Mouse (Mus musculus) large intestine, adult 2 months (tissue): ENCODE data around the gene Pik3r2. TPM values are rescaled to one million over a fixed set of nuclear protein-coding genes. Genes with fewer than 3 reads are reported as not detected.

ENCODE experiments used
- DNase-seq: peaks from one replicate; pipeline ENCODE4 v3.0.0-alpha.2; 2012; ENCODE audit warnings: low read depth, low spot score
- WGBS: fragments of 180-500 bp; shearing (Covaris S2); methylation state at CpG from one replicate; pipeline ENCODE4 v1.1.7; 2018; 5-methylcytosine and 5-hydroxymethylcytosine counted together
- polyA plus RNA-seq: library from polyadenylated mRNA; depleted of rRNA; stranded (reverse); fragments of >200 nt; gene quantifications from 2 replicates; pipeline ENCODE4 v1.2.3, GENCODE M21; 2012

Gene Pik3r2
- polyA plus RNA-seq, 1 experiment = 82.1 TPM

GRCm38 (mm10) chr8:70802786-70803510 lies 26.4 kb upstream of the Pik3r2 start:
- no peak for DNase-seq
- 42% methylated on average over 11 of the region's 11 CpGs for WGBS

- WGBS = 74% methylated on average over 1 of the region's 1 CpGs
- DNase-seq = no peak
Measured at GRCm38 (mm10) chr8:70801830-70802229, 25.3 kb upstream of the Pik3r2 start.

- WGBS = 42% methylated on average over 15 of the region's 15 CpGs
- no peak for DNase-seq
Measured at GRCm38 (mm10) chr8:70801156-70801555, 24.6 kb upstream of the Pik3r2 start.

DNA sequence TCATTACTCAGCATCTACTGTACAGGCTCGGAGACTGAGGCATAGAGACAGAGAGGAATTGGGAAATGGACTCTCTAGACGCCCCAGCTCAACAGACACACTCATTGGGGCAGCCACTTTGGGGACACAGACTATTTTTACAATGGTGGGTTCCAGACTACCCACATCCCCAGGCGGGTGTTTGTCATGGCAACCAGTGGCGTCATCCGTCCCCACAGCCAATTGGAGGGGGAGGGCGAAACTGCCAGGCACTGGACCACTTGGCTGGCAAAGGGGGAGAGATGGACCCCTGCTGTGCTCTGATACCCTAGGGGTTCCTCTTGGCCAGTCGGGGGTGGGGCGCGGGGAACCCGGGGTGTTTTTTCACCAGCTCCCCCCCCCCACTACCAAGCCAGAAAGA lies 24.1 kb upstream of the Pik3r2 start:
- 69% methylated on average over 10 of the region's 10 CpGs for WGBS
- DNase-seq = no peak

- no peak for DNase-seq
- WGBS = 9% methylated on average over 15 of the region's 15 CpGs
Measured at GRCm38 (mm10) chr8:70798281-70798680, 21.8 kb upstream of the Pik3r2 start.

GRCm38 (mm10) chr8:70797081-70798070 lies 20.9 kb upstream of the Pik3r2 start:
- DNase-seq = peak; percentile 92
- WGBS = under 1% methylated on average over 56 of the region's 57 CpGs

GRCm38 (mm10) chr8:70796403-70797080 lies 20.0 kb upstream of the Pik3r2 start:
- WGBS = 3% methylated on average over 54 of the region's 54 CpGs

GRCm38 (mm10) chr8:70795370-70795769 lies 18.9 kb upstream of the Pik3r2 start:
- no peak for DNase-seq
- 93% methylated on average over 2 of the region's 2 CpGs for WGBS

More at GRCm38 (mm10) chr8:70796403-70797080, 20.0 kb upstream of the Pik3r2 start:
- DNase-seq = no peak

DNA sequence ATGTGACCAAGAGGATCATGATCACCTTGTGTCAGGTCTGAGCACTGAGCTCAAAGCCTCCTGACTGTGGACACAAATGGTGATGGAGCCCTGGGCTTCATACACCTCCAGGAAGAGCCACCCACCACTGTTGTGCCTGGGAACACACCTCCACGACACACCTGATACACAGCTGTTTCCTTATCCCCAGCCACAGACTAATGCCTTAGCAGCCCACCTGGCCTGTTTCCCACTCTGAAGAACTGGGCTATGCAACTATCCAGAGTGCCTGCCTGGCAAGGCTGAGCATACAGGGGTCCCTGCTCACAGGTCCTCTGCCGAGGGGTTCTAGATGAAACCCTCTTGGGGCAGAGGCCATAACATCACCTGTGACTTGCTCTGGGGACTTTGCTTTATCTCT lies 17.7 kb upstream of the Pik3r2 start:
- no peak for DNase-seq
- 89% methylated on average over 2 of the region's 2 CpGs for WGBS

GRCm38 (mm10) chr8:70792700-70793099 lies 16.2 kb upstream of the Pik3r2 start:
- peak; percentile 54 for DNase-seq
- WGBS = 0% methylated on average over 20 of the region's 20 CpGs

DNA sequence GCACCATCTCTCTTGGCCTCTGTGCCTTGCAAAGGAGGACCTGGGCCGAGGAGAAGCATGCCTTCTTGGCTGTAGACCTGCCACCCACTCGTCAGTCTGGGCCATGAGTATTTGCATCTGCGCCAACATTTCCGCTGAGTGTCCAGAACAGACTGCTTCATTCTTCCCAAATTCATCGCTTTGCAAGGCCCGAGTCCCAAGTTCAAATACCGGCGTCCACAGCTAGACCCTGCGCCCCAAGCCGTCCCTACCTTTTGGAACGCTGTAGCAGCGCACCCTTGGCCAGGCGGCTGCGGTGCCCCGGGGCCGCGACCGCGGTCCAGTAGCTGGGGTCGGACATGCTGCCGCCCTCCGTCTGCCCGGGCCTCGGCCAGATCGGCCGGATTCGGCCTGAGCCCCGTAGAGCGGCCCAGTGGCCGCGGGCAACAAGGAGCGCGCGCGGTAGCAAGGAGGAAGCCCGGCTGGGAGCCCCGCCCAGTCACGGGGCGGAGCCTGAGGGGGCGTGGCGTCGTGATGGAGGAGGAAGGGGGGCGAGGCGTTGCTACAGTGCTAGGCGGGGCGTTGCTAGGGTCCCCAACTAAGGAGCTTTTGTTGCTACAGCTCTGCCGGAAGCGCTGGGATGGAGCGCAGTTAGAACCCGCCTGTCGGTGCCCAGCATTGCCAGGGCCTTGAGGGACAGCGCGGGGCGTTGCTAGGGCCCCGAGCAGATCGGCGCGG lies 15.6 kb upstream of the Pik3r2 start:
- DNase-seq = peak; percentile 60
- 2% methylated on average over 58 of the region's 58 CpGs for WGBS

GRCm38 (mm10) chr8:70791294-70791701 lies 14.8 kb upstream of the Pik3r2 start:
- no peak for DNase-seq
- 41% methylated on average over 7 of the region's 7 CpGs for WGBS

DNA sequence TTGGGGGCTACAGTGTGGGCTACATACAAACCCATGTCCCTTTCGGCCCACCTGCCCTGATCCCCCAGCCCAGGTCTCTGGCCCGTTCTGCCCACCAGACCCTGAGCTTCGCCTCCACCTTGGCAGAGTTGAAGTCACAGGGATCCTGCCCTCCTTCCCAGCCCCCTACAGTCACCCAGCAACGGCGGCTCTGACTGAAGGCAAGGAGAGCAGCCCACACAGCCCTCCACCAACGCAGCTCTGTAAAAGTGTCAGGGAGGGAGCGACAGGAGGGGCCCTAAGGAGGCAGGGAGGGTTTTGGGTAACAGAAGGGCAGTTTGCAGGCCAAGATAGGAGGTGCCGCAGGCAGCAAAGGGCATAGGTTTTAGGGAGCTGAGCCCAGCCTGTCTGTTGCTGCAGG lies 14.3 kb upstream of the Pik3r2 start:
- no peak for DNase-seq
- WGBS = 68% methylated on average over 8 of the region's 8 CpGs

GRCm38 (mm10) chr8:70789046-70789445 lies 12.5 kb upstream of the Pik3r2 start:
- no peak for DNase-seq
- WGBS = 92% methylated on average over 10 of the region's 10 CpGs

DNA sequence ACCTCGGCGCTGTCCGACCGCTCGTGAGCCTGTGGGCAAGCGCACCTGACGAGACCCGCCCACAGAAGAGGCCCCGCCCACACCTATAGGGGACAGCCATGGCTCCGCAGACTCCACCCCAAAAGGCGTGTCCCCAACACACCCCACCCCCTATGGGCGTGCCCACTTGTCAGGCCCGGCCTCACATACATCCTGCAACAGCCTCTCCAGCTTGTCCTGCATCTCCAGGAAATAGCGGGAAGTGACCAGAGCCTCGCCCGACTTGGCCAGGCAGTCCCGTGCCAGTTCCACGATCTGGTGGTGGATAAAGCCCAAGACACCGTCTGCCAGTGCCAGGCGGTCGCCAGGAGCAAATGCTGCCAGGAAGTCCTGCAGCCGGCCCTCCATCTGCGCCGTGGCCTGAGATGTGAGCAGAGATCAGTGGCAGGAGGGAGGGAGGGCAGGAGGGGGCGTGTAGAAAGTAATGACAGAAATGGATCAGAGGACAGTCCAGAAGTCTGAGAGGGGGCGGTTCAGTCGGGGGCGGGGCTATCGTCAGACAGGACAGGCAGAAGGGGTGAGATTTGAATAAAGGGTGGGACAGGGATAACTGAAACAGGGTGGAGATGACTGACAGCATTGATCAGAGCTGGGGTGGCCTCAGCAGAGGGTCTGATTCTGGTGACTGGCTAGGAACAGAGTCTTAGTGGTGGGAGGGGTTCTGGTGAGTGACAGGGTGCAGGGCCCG lies 11.6 kb upstream of the Pik3r2 start:
- peak; percentile 70 for DNase-seq
- 38% methylated on average over 30 of the region's 30 CpGs for WGBS

DNA sequence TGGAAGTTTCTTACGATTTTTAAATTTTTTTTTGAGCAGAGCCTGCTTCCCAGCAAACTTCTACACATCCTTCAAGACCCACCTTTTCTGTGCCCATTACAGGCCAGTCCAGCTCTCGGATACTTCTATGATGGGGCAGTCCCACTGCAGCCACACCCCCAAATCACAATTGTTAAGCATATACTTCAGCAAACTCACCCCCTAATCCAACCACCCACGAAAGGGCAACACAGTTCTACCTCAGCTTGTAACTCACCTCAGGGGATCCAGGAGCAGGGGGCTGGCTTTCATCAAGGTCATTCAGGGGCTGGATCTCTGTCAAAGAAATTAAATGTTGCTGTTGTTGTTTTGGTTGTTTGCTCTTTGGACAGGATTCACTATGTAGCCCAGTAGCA lies 10.5 kb upstream of the Pik3r2 start:
- WGBS = 80% methylated on average over 3 of the region's 3 CpGs
- no peak for DNase-seq

- 94% methylated on average over 25 of the region's 25 CpGs for WGBS
Measured at GRCm38 (mm10) chr8:70786291-70787050, 10.0 kb upstream of the Pik3r2 start.

DNA sequence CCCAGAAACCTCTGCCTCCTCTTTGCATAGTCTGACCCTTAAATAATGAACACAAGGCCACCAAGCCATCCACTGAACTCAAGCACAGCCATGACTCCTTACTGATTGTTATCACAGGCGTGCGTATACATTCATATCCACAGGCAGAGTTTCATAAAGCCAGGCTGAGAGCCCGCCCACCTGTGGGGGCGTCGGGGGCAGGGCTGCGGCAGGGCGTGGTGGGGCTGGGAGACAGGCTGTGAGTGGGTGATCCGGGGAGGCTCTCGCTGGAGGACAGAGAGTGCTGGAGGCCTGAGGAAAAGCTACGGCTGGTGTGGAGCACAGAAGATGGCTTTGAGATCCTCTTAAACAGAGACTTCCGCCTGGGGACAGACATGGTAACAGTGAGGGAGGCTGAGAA lies 3.6 kb upstream of the Pik3r2 start:
- WGBS = 72% methylated on average over 11 of the region's 11 CpGs
- no peak for DNase-seq

More at GRCm38 (mm10) chr8:70786291-70787050, 10.0 kb upstream of the Pik3r2 start:
- no peak for DNase-seq
